10 mouse cellular contexts compared by ENCODE assay signal in the genomic region with DNA sequence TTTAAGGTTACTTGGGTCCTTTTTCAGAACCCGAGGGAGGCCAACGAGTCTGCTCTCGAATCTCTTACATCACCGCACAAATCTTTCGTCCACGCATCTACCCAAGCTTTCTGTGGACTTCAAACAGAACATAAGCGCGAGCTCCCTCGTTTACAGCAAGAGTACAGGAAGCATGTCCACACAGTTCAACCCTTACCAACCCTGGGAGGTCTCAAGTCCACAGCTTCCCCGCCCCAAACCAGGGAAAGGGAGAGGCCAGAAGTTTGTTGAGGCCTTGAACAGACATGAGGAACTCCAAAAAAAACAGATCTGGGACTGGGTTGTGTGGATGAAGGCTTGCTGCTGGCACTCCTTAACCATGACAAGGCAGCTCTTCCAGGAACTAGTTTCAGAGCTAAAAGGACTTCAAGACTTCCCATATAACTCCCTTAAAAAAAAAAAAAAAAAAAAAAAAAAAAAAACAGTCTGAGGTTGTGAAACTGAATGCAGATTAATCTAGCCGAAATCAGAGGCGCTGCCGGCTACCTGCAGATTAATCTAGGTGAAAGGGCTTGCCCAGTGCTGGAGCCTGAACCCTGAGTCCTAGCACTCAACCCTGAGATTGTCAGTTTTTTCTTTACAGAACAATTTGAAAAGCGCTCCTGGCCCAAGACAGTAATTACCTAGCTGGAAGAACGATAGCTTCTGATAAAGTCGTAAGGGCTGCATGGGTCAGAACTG. TPM values are rescaled to one million over a fixed set of nuclear protein-coding genes. Genes with fewer than 3 reads are reported as not detected.
DNase-seq lines count a peak whose midpoint lies in the region; ATAC-seq and TF ChIP-seq lines count a peak whose summit lies in the region.
"Had no signal": no experiment of that assay in that cellular context is flagged by ENCODE, and none has a peak within 500 bp of the region (broad histone marks: within the 10 kb centered on the region; RNA-seq: fewer than 3 reads in every experiment).

No protein-coding gene starts in this region.

- peaks cover 10% of the 10 kb centered on the region for H3K36me3 ChIP-seq in heart, postnatal 0 days (replicated peaks; ENCODE audit: control insufficient read depth, insufficient read depth, low read length)
- no peaks in the 10 kb centered on the region for H3K36me3 ChIP-seq in heart, adult 2 months (ENCODE audit: control insufficient read depth, insufficient read depth, low read length)
- 0 out of 2 replicates have a peak, but pooled peaks cover 4% of the 10 kb centered on the region for H3K36me3 ChIP-seq in intestine, embryonic 15.5 days
- peaks cover 4% of the 10 kb centered on the region for H3K36me3 ChIP-seq in midbrain, embryonic 16.5 days (ENCODE audit: control insufficient read depth, insufficient read depth, low read length)

- peak overlapping the region; percentile 67; the same call in 1 of the 2 replicates for H3K4me2 ChIP-seq in heart, postnatal 0 days (ENCODE audit: low read depth, low read length)
- H3K4me2 ChIP-seq in intestine, embryonic 15.5 days (replicated peaks), result peak overlapping the region; percentile 65
- H3K4me2 ChIP-seq in midbrain, embryonic 16.5 days (ENCODE audit: low read length), result peak overlapping the region; percentile 74

- no peak for TF ChIP-seq POLR2A in heart, adult 2 months (IDR thresholded peaks at IDR 0.05; ENCODE audit: insufficient read depth, low read depth, low read length)

- no peak for TF ChIP-seq CTCF in heart, postnatal 0 days (IDR thresholded peaks at IDR 0.05; ENCODE audit: low read depth)
- TF ChIP-seq CTCF in heart, adult 2 months (IDR thresholded peaks at IDR 0.05), result no peak

- no peak overlapping the region for H3K27ac ChIP-seq in heart, postnatal 0 days (ENCODE audit: low read depth)
- H3K27ac ChIP-seq in heart, adult 2 months, result no peak overlapping the region
- H3K27ac ChIP-seq in brown adipose tissue, adult 24 weeks (replicated peaks; ENCODE audit: low read depth, low read length), result no peak overlapping the region
- H3K27ac ChIP-seq in intestine, embryonic 15.5 days, result peak overlapping the region; percentile 23; the same call in 1 of the 2 replicates
- H3K27ac ChIP-seq in midbrain, embryonic 16.5 days (ENCODE audit: low read length), result no peak overlapping the region

- H3K9ac ChIP-seq in heart, postnatal 0 days (replicated peaks; ENCODE audit: low read depth, low read length), result peak overlapping the region; percentile 82; the same call in 1 of the 2 replicates
- H3K9ac ChIP-seq in heart, adult 2 months (ENCODE audit: low read depth, low read length), result no peak overlapping the region
- H3K9ac ChIP-seq in intestine, embryonic 15.5 days, result peak overlapping the region; percentile 76
- H3K9ac ChIP-seq in midbrain, embryonic 16.5 days (ENCODE audit: low read depth, low read length), result peak overlapping the region; percentile 74

- H3K9me3 ChIP-seq in heart, postnatal 0 days (replicated peaks; ENCODE audit: control insufficient read depth, low read length), result no peaks in the 10 kb centered on the region
- H3K9me3 ChIP-seq in intestine, embryonic 15.5 days, result no peaks in the 10 kb centered on the region
- no peaks in the 10 kb centered on the region for H3K9me3 ChIP-seq in midbrain, embryonic 16.5 days (replicated peaks; ENCODE audit: control insufficient read depth, low read length, poor library complexity, severe bottlenecking)

- peak overlapping the region; percentile 81; the same call in 1 of the 2 replicates for H3K4me3 ChIP-seq in heart, postnatal 0 days (ENCODE audit: low read depth, low read length)
- H3K4me3 ChIP-seq in heart, adult 2 months, result no peak overlapping the region
- H3K4me3 ChIP-seq in brown adipose tissue, adult 24 weeks (ENCODE audit: insufficient read depth, low read depth, low read length), result peak overlapping the region; percentile 28
- H3K4me3 ChIP-seq in intestine, embryonic 15.5 days (replicated peaks), result peak overlapping the region; percentile 65
- H3K4me3 ChIP-seq in midbrain, embryonic 16.5 days (ENCODE audit: low read depth, low read length), result peak overlapping the region; percentile 76

- H3K4me1 ChIP-seq in heart, postnatal 0 days (ENCODE audit: control insufficient read depth, insufficient read depth), result peaks cover 18% of the 10 kb centered on the region
- peaks cover 3% of the 10 kb centered on the region for H3K4me1 ChIP-seq in heart, adult 2 months (ENCODE audit: control insufficient read depth, insufficient read depth, low read length)
- peaks cover 4% of the 10 kb centered on the region for H3K4me1 ChIP-seq in brown adipose tissue, adult 24 weeks (ENCODE audit: control insufficient read depth, insufficient read depth, insufficient read length, low read length)
- H3K4me1 ChIP-seq in intestine, embryonic 15.5 days (replicated peaks), result peaks cover 15% of the 10 kb centered on the region
- H3K4me1 ChIP-seq in midbrain, embryonic 16.5 days (ENCODE audit: control insufficient read depth, insufficient read depth, low read length), result peaks cover 30% of the 10 kb centered on the region

- TF ChIP-seq EP300 in heart, postnatal 0 days (IDR thresholded peaks at IDR 0.05; ENCODE audit: low read depth), result no peak
- no peak for TF ChIP-seq EP300 in heart, adult 2 months (IDR thresholded peaks at IDR 0.05; ENCODE audit: insufficient read depth, low read depth, low read length)

- H3K27me3 ChIP-seq in heart, postnatal 0 days (ENCODE audit: control insufficient read depth, insufficient read depth, low read length), result no peaks in the 10 kb centered on the region
- H3K27me3 ChIP-seq in heart, adult 2 months (ENCODE audit: control insufficient read depth, insufficient read depth, low read length), result no peaks in the 10 kb centered on the region
- no peaks in the 10 kb centered on the region for H3K27me3 ChIP-seq in intestine, embryonic 15.5 days (replicated peaks)
- no peaks in the 10 kb centered on the region for H3K27me3 ChIP-seq in midbrain, embryonic 16.5 days (ENCODE audit: control insufficient read depth, insufficient read depth, low read depth, low read length)
- H3K27me3 ChIP-seq: Patski had no signal

- DNase-seq in heart, postnatal 0 days (ENCODE audit: low spot score), result no peak
- no peak for DNase-seq in heart, adult 2 months
- DNase-seq in adrenal gland, adult 8-10 months, result no peak
- DNase-seq in embryo, embryonic 10.5 days (ENCODE audit: low spot score), result no peak

- intact Hi-C loops in heart, adult 2 months (cut with DNase I), result no loop called here

- ATAC-seq in heart, postnatal 0 days (ENCODE audit: insufficient read depth, low read depth), result no peak
- ATAC-seq in intestine, embryonic 15.5 days, result no peak
- no peak for ATAC-seq in midbrain, embryonic 16.5 days
- ATAC-seq in cerebellum, adult (ENCODE audit: insufficient number of reproducible peaks, low FRiP score, low TSS enrichment), result no peak
- ATAC-seq: Patski had no signal

- peaks cover 1% of the 10 kb centered on the region; the same call in 1 of the 2 replicates for H3K79me2 ChIP-seq in heart, adult 2 months (replicated peaks; ENCODE audit: control insufficient read depth, insufficient read depth, low read length)

- 82% methylated on average over 16 of the region's 16 CpGs for WGBS in heart, postnatal 0 days
- 87% methylated on average over 16 of the region's 16 CpGs for WGBS in heart, adult 2 months
- 81% methylated on average over 16 of the region's 16 CpGs for WGBS in intestine, embryonic 15.5 days
- WGBS in midbrain, embryonic 16.5 days, result 94% methylated on average over 16 of the region's 16 CpGs

RNA-seq across cellular contexts. Expression of a gene that starts 1.3 kb away (rescaled TPM):
- total RNA-seq in heart, postnatal 0 days (2014; rRNA removed; ENCODE audit: low replicate concordance), result 10.6 and 28.9 TPM in 2 replicates
- polyA plus RNA-seq in heart, postnatal 0 days (2015; fragmentation: Nextera tagmentation; extraction: Ambion mirVana), result 11.4 and 14.1 TPM in 2 replicates
- 10 to 100 TPM; 13.3 to 14.0 TPM for total RNA-seq in heart, adult 2 months (2021)
- polyA plus RNA-seq in heart, adult 2 months (2012; rRNA removed), result 17.0 and 19.1 TPM in 2 replicates
- polyA plus RNA-seq in brown adipose tissue, adult 24 weeks (2012; ENCODE audit: insufficient read depth, insufficient read length, missing spikeins), result 15.5 and 16.3 TPM in 2 replicates
- polyA plus RNA-seq in intestine, embryonic 15.5 days (2015; fragmentation: Nextera tagmentation; extraction: Ambion mirVana), result 23.6 and 29.7 TPM in 2 replicates
- polyA plus RNA-seq in midbrain, embryonic 16.5 days (2015; fragmentation: Nextera tagmentation; extraction: Ambion mirVana), result 17.8 and 19.6 TPM in 2 replicates
- 10 to 100 TPM; 32.9 to 46.5 (median 39.6) TPM for total RNA-seq in adrenal gland, adult 8-10 months (2022)

RNA-seq across cellular contexts. Expression of a gene that starts 1.5 kb away (rescaled TPM):
- 0.93 and 2.8 TPM in 2 replicates for total RNA-seq in heart, postnatal 0 days (2014; rRNA removed; ENCODE audit: low replicate concordance)
- 3.3 and 3.4 TPM in 2 replicates for polyA plus RNA-seq in heart, postnatal 0 days (2015; fragmentation: Nextera tagmentation; extraction: Ambion mirVana)
- 1 to 10 TPM; 1.7 to 2.1 TPM for total RNA-seq in heart, adult 2 months (2021)
- polyA plus RNA-seq in heart, adult 2 months (2012; rRNA removed), result 2.1 and 2.8 TPM in 2 replicates
- polyA plus RNA-seq in brown adipose tissue, adult 24 weeks (2012; ENCODE audit: insufficient read depth, insufficient read length, missing spikeins), result 1.5 and 3.6 TPM in 2 replicates
- 8.1 and 9.0 TPM in 2 replicates for polyA plus RNA-seq in intestine, embryonic 15.5 days (2015; fragmentation: Nextera tagmentation; extraction: Ambion mirVana)
- polyA plus RNA-seq in midbrain, embryonic 16.5 days (2015; fragmentation: Nextera tagmentation; extraction: Ambion mirVana), result 17.0 and 17.4 TPM in 2 replicates
- 1 to 10 TPM; 4.0 to 6.7 (median 5.7) TPM for total RNA-seq in adrenal gland, adult 8-10 months (2022)

RNA-seq across cellular contexts. Expression of a gene that starts 17.7 kb away (rescaled TPM):
- 46.4 and 98.1 TPM in 2 replicates for total RNA-seq in heart, postnatal 0 days (2014; rRNA removed; ENCODE audit: low replicate concordance)
- 29.8 and 30.8 TPM in 2 replicates for polyA plus RNA-seq in heart, postnatal 0 days (2015; fragmentation: Nextera tagmentation; extraction: Ambion mirVana)
- total RNA-seq in heart, adult 2 months (2021), result 10 to 100 TPM; 21.2 to 30.3 TPM
- 24.7 and 29.0 TPM in 2 replicates for polyA plus RNA-seq in heart, adult 2 months (2012; rRNA removed)
- polyA plus RNA-seq in brown adipose tissue, adult 24 weeks (2012; ENCODE audit: insufficient read depth, insufficient read length, missing spikeins), result 28.2 and 36.8 TPM in 2 replicates
- 18.4 and 21.2 TPM in 2 replicates for polyA plus RNA-seq in intestine, embryonic 15.5 days (2015; fragmentation: Nextera tagmentation; extraction: Ambion mirVana)
- polyA plus RNA-seq in midbrain, embryonic 16.5 days (2015; fragmentation: Nextera tagmentation; extraction: Ambion mirVana), result 35.3 and 41.4 TPM in 2 replicates
- 10 to 100 TPM; 34.5 to 58.3 (median 46.7) TPM for total RNA-seq in adrenal gland, adult 8-10 months (2022)

RNA-seq across cellular contexts. Expression of a gene that starts 19.1 kb away (rescaled TPM):
- total RNA-seq in heart, postnatal 0 days (2014; rRNA removed; ENCODE audit: low replicate concordance), result 5.4 TPM in 2 replicates
- 7.0 and 7.4 TPM in 2 replicates for polyA plus RNA-seq in heart, postnatal 0 days (2015; fragmentation: Nextera tagmentation; extraction: Ambion mirVana)
- 1 to 10 TPM; 4.5 to 5.3 TPM for total RNA-seq in heart, adult 2 months (2021)
- 5.1 and 6.4 TPM in 2 replicates for polyA plus RNA-seq in heart, adult 2 months (2012; rRNA removed)
- 4.1 and 5.3 TPM in 2 replicates for polyA plus RNA-seq in brown adipose tissue, adult 24 weeks (2012; ENCODE audit: insufficient read depth, insufficient read length, missing spikeins)
- 13.5 TPM in 2 replicates for polyA plus RNA-seq in intestine, embryonic 15.5 days (2015; fragmentation: Nextera tagmentation; extraction: Ambion mirVana)
- 29.5 and 29.9 TPM in 2 replicates for polyA plus RNA-seq in midbrain, embryonic 16.5 days (2015; fragmentation: Nextera tagmentation; extraction: Ambion mirVana)
- total RNA-seq in adrenal gland, adult 8-10 months (2022), result 10 to 100 TPM; 11.1 to 15.3 (median 13.4) TPM

RNA-seq across cellular contexts. Expression of a gene that starts 23.6 kb away (rescaled TPM):
- 4.9 and 5.0 TPM in 2 replicates for total RNA-seq in heart, postnatal 0 days (2014; rRNA removed; ENCODE audit: low replicate concordance)
- 0.18 and 0.25 TPM in 2 replicates for polyA plus RNA-seq in heart, postnatal 0 days (2015; fragmentation: Nextera tagmentation; extraction: Ambion mirVana)
- total RNA-seq in heart, adult 2 months (2021), result under 1 TPM in 1 of 2 experiments, not detected in 1; 0.50 TPM
- not detected in 2 replicates for polyA plus RNA-seq in heart, adult 2 months (2012; rRNA removed)
- 204 and 410 TPM in 2 replicates for polyA plus RNA-seq in brown adipose tissue, adult 24 weeks (2012; ENCODE audit: insufficient read depth, insufficient read length, missing spikeins)
- polyA plus RNA-seq in intestine, embryonic 15.5 days (2015; fragmentation: Nextera tagmentation; extraction: Ambion mirVana), result 1.7 and 6.9 TPM in 2 replicates
- 0.43 TPM in 1 of 2 replicates, not detected in the other for polyA plus RNA-seq in midbrain, embryonic 16.5 days (2015; fragmentation: Nextera tagmentation; extraction: Ambion mirVana)
- total RNA-seq in adrenal gland, adult 8-10 months (2022), result not detected
- total RNA-seq: neutrophil, adult 5-6 weeks had no signal
